Mouse (Mus musculus) liver, adult 2 months (tissue): ENCODE data around the gene Stap2. TPM values are rescaled to one million over a fixed set of nuclear protein-coding genes. Genes with fewer than 3 reads are reported as not detected.

Experiments
- DNase-seq: peaks from one replicate; pipeline ENCODE4 v3.0.0-alpha.2; 2011; ENCODE audit warnings: low read depth, low spot score; ENCODE audit errors: extremely low read depth
- H3K27ac ChIP-seq: fragments of 200-500 bp; replicated peaks from 2 replicates; pipeline ENCODE4 v1.5.1; 2012; ENCODE audit warnings: low read depth, mild to moderate bottlenecking, control low read depth, inconsistent platforms, low read length; ENCODE audit not compliant: insufficient read depth
- H3K27me3 ChIP-seq: fragments of 200-500 bp; 2 replicates; pipeline ENCODE4 v1.6.1; 2012; ENCODE audit warnings: mild to moderate bottlenecking, moderate library complexity, low read length, inconsistent platforms; ENCODE audit not compliant: control insufficient read depth, insufficient read depth
- H3K36me3 ChIP-seq: fragments of 200-500 bp; 2 replicates; pipeline ENCODE4 v1.6.1; 2012; ENCODE audit warnings: low read length, inconsistent platforms; ENCODE audit not compliant: control insufficient read depth, insufficient read depth
- H3K4me1 ChIP-seq: fragments of 200-500 bp; 2 replicates; pipeline ENCODE4 v1.6.1; 2011; ENCODE audit warnings: low read length; ENCODE audit not compliant: control insufficient read depth, insufficient read depth
- H3K4me3 ChIP-seq: fragments of 200-500 bp; 2 replicates; pipeline ENCODE4 v1.5.1; 2011; ENCODE audit warnings: low read depth, mild to moderate bottlenecking, control low read depth, low read length, moderate library complexity; ENCODE audit not compliant: insufficient read depth
- H3K79me2 ChIP-seq: fragments of 200-500 bp; 2 replicates; pipeline ENCODE4 v1.6.1; 2012; ENCODE audit warnings: inconsistent platforms, mild to moderate bottlenecking, low read length, moderate library complexity; ENCODE audit not compliant: control insufficient read depth, insufficient read depth
- H3K9ac ChIP-seq: fragments of 200-500 bp; 2 replicates; pipeline ENCODE4 v1.6.1; 2012; ENCODE audit warnings: low read depth, mild to moderate bottlenecking, control low read depth, inconsistent platforms, low read length
- CTCF ChIP-seq: fragments of 200-500 bp; IDR thresholded peaks from 2 replicates; pipeline ENCODE4 v1.5.1; 2011; ENCODE audit warnings: low read depth, low read length, control low read depth
- POLR2A ChIP-seq: fragments of 200-500 bp; IDR thresholded peaks from 2 replicates; pipeline ENCODE4 v1.6.1; 2011; ENCODE audit warnings: low read length, control low read depth; ENCODE audit not compliant: insufficient read depth; ENCODE audit errors: extremely low read depth
- WGBS: fragments of 180-500 bp; shearing (Covaris S2); methylation state at CpG from one replicate; pipeline ENCODE4 v1.1.7; 2018; 5-methylcytosine and 5-hydroxymethylcytosine counted together
- polyA plus RNA-seq: library from polyadenylated mRNA; depleted of rRNA; stranded (reverse); fragments of >200 nt; gene quantifications from 2 replicates; pipeline ENCODE4 v1.2.3, GENCODE M21; 2012; rRNA removed
- total RNA-seq: library from RNA; depleted of rRNA; stranded (reverse); fragments of >200 nt; gene quantifications from 2 replicates; pipeline ENCODE4 v1.2.3, GENCODE M21; 2014; rRNA removed

Gene Stap2
- total and polyA plus RNA-seq, 2 experiments: 35.3 to 44.8 TPM

GRCm38 (mm10) chr17:55949400-55949799, 56.0 kb downstream of the Stap2 start, which contains the start of gene Zfp119b:
Gene Zfp119b, minus strand, starts transcription at chr17:55949500.
- Histone ChIP-seq H3K4me3 (no peak within 1 kb of the TSS), H3K27me3 (no peaks in the 10 kb centered on the region), H3K9ac (no peak within 1 kb of the TSS), H3K4me1 (no peaks in the 10 kb centered on the region), H3K27ac (no peak within 1 kb of the TSS), H3K79me2 (no peaks in the 10 kb centered on the region), H3K36me3 (no peaks in the 10 kb centered on the region)
- no peak for DNase-seq
- WGBS: 94% methylated on average over 2 of the region's 2 CpGs
- no peak for TF ChIP-seq POLR2A
- TF ChIP-seq CTCF: no peak

DNA sequence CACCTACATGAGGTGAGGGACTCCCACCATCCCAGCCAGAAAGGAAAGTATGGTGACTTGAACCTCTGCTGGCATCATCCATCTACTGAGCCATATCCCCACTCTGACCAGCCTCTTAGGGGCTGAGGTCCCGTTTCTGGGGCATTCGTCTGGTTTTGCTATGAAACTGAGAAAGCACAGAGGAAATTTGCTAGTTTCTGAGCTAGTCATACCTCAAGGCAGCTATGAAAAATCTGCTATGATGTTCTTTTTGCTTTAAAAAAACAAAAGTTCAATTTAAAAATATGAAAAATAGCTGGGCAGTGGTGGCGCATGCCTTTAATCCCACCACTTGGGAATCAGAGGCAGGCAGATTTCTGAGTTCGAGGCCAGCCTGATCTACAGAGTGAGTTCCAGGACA, 56.7 kb downstream of the Stap2 start:
- H3K27me3 ChIP-seq: no peaks in the 10 kb centered on the region
- 93% methylated on average over 4 of the region's 4 CpGs for WGBS
- no peaks in the 10 kb centered on the region; the same call in 1 of the 2 replicates for H3K79me2 ChIP-seq
- TF ChIP-seq CTCF (no peak), POLR2A (no peak)
- no peak overlapping the region for H3K27ac ChIP-seq
- no peak overlapping the region for H3K4me3 ChIP-seq
- DNase-seq: no peak
- peaks cover 1% of the 10 kb centered on the region; the same call in 1 of the 2 replicates for H3K4me1 ChIP-seq
- H3K36me3 ChIP-seq: no peaks in the 10 kb centered on the region
- H3K9ac ChIP-seq: no peak overlapping the region

Other genes starting within 250 kb of the Stap2 start
- 4.7 and 5.2 TPM in 2 replicates for gene Zfp119a, start 126.7 kb downstream of the Stap2 start, total RNA-seq
- gene Zfp119a, start 126.7 kb downstream of the Stap2 start, polyA plus RNA-seq: 0.24 and 0.35 TPM in 2 replicates
- gene Zfp959, start 113.5 kb downstream of the Stap2 start, total RNA-seq: 5.8 and 8.3 TPM in 2 replicates
- gene Zfp959, start 113.5 kb downstream of the Stap2 start, polyA plus RNA-seq: 0.77 and 1.2 TPM in 2 replicates
- gene Zfp119b, start 56.1 kb downstream of the Stap2 start, total RNA-seq: 3.1 and 4.3 TPM in 2 replicates
- 0.26 and 0.40 TPM in 2 replicates for gene Zfp119b, start 56.1 kb downstream of the Stap2 start, polyA plus RNA-seq
- gene Ebi3, start 52.9 kb downstream of the Stap2 start, total RNA-seq: 0.18 and 1.3 TPM in 2 replicates
- 0.61 and 2.3 TPM in 2 replicates for gene Ebi3, start 52.9 kb downstream of the Stap2 start, polyA plus RNA-seq
- gene Yju2, start 46.5 kb downstream of the Stap2 start, total RNA-seq: 3.6 and 4.1 TPM in 2 replicates
- 3.4 and 4.1 TPM in 2 replicates for gene Yju2, start 46.5 kb downstream of the Stap2 start, polyA plus RNA-seq
- gene Shd, start 35.1 kb downstream of the Stap2 start, total RNA-seq: not detected in 2 replicates
- 0.20 and 0.35 TPM in 2 replicates for gene Shd, start 35.1 kb downstream of the Stap2 start, polyA plus RNA-seq
- gene Fsd1, start 19.1 kb downstream of the Stap2 start, total RNA-seq: not detected in 2 replicates
- gene Fsd1, start 19.1 kb downstream of the Stap2 start, polyA plus RNA-seq: not detected in 2 replicates
- 86.2 and 93.2 TPM in 2 replicates for gene Mpnd, start 127 bp upstream of the Stap2 start, total RNA-seq
- 142 and 175 TPM in 2 replicates for gene Mpnd, start 127 bp upstream of the Stap2 start, polyA plus RNA-seq
- gene Sh3gl1, start 31.1 kb upstream of the Stap2 start, total RNA-seq: 8.8 and 10.5 TPM in 2 replicates
- gene Sh3gl1, start 31.1 kb upstream of the Stap2 start, polyA plus RNA-seq: 33.5 and 40.0 TPM in 2 replicates
- 0.37 and 0.81 TPM in 2 replicates for gene Chaf1a, start 34.9 kb upstream of the Stap2 start, total RNA-seq
- 0.26 and 0.31 TPM in 2 replicates for gene Chaf1a, start 34.9 kb upstream of the Stap2 start, polyA plus RNA-seq
- 34.9 and 42.9 TPM in 2 replicates for gene Ubxn6, start 69.4 kb upstream of the Stap2 start, total RNA-seq
- gene Ubxn6, start 69.4 kb upstream of the Stap2 start, polyA plus RNA-seq: 55.8 and 56.0 TPM in 2 replicates
- gene Hdgfl2, start 74.0 kb upstream of the Stap2 start, total RNA-seq: 11.3 and 13.8 TPM in 2 replicates
- gene Hdgfl2, start 74.0 kb upstream of the Stap2 start, polyA plus RNA-seq: 29.0 and 30.2 TPM in 2 replicates
- 2.1 and 2.3 TPM in 2 replicates for gene Plin4, start 104.2 kb upstream of the Stap2 start, total RNA-seq
- 1.8 and 2.8 TPM in 2 replicates for gene Plin4, start 104.2 kb upstream of the Stap2 start, polyA plus RNA-seq
- gene Plin5, start 112.0 kb upstream of the Stap2 start, total RNA-seq: 19.2 and 24.6 TPM in 2 replicates
- gene Plin5, start 112.0 kb upstream of the Stap2 start, polyA plus RNA-seq: 42.7 and 58.2 TPM in 2 replicates
- gene Lrg1, start 116.4 kb upstream of the Stap2 start, total RNA-seq: 90.0 and 116 TPM in 2 replicates
- 543 and 600 TPM in 2 replicates for gene Lrg1, start 116.4 kb upstream of the Stap2 start, polyA plus RNA-seq
- 1.3 TPM in 2 replicates for gene Sema6b, start 134.8 kb upstream of the Stap2 start, total RNA-seq
- 2.7 and 3.9 TPM in 2 replicates for gene Sema6b, start 134.8 kb upstream of the Stap2 start, polyA plus RNA-seq
- gene Tnfaip8l1, start 156.9 kb upstream of the Stap2 start, total RNA-seq: 16.2 and 20.9 TPM in 2 replicates
- gene Tnfaip8l1, start 156.9 kb upstream of the Stap2 start, polyA plus RNA-seq: 21.8 and 25.5 TPM in 2 replicates
- gene Mydgf, start 178.3 kb upstream of the Stap2 start, total RNA-seq: 89.4 and 91.1 TPM in 2 replicates
- 81.1 and 86.0 TPM in 2 replicates for gene Mydgf, start 178.3 kb upstream of the Stap2 start, polyA plus RNA-seq
- 10.7 and 20.1 TPM in 2 replicates for gene Dpp9, start 213.3 kb upstream of the Stap2 start, total RNA-seq
- 55.4 and 60.3 TPM in 2 replicates for gene Dpp9, start 213.3 kb upstream of the Stap2 start, polyA plus RNA-seq